Mouse (Mus musculus): ENCODE data around the gene Mrpl10.

DNA sequence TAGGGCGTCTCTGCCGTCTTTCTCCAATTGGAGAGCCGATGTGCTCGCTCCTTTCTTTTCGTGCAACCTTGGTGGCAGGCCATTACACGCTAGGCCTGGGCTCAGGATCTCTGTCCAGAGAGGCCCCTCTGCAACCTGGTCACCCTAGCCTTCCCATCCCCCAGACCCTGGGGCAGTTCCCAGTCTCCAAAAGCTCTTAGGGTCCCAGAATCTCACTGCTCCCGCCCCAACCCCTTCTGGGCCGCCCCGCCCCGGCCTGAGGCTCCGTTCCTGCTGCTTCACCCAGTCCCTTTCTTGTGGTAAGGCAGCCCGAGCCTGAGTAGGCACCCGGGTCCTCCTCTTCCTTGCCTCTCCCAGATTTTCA is 22.0 kb upstream of the Mrpl10 start:
- TF ChIP-seq CTCF (IDR thresholded peaks at IDR 0.05; ENCODE audit: control insufficient read depth, insufficient read depth, insufficient read length) (no peak), MYOD1 (IDR thresholded peaks at IDR 0.05; ENCODE audit: control insufficient read depth, insufficient read length, low read depth) (no peak), MAX (IDR thresholded peaks at IDR 0.05) (no peak), USF1 (IDR thresholded peaks at IDR 0.05; ENCODE audit: low read depth) (no peak), MYOG (IDR thresholded peaks at IDR 0.05; ENCODE audit: control insufficient read depth, extremely low read depth, insufficient read length) (no peak), CEBPB (IDR thresholded peaks at IDR 0.05; ENCODE audit: low read depth) (no peak)
